Mouse (Mus musculus): Measurements from ENCODE around the gene Mtrf1. TPM values are rescaled to one million over a fixed set of nuclear protein-coding genes. Genes with fewer than 3 reads are reported as not detected.

Mtrf1 gene
- total RNA-seq, 2 experiments from 2014 or later = 6.0 to 6.2 TPM

- TF ChIP-seq CTCF (conservative IDR thresholded peaks at IDR 0.05) = no peak
- Histone ChIP-seq H3K27ac (no peak overlapping the region), H3K4me3 (no peak overlapping the region)
- DNase-seq (ENCODE audit: low spot score in 2 of 2) = no peak
Observed at GRCm38 (mm10) chr14:79460988-79461387, 63.4 kb downstream of the Mtrf1 start.

- H3K4me3 ChIP-seq = no peak overlapping the region
- TF ChIP-seq CTCF (conservative IDR thresholded peaks at IDR 0.05) = peak; percentile 53
- H3K27ac ChIP-seq = no peak overlapping the region
- no peak for DNase-seq (ENCODE audit: low spot score in 2 of 2)
Observed at GRCm38 (mm10) chr14:79465623-79466022, 68.1 kb downstream of the Mtrf1 start.

GRCm38 (mm10) chr14:79467621-79468020 is 70.0 kb downstream of the Mtrf1 start:
- Histone ChIP-seq H3K4me3 (no peak overlapping the region), H3K27ac (peak overlapping the region; percentile 40; the same call in 1 of the 2 replicates)
- peak; percentile 95 for TF ChIP-seq CTCF (conservative IDR thresholded peaks at IDR 0.05)
- DNase-seq (ENCODE audit: low spot score in 2 of 2) = peak; percentile 58 to 64

Other genes starting within 250 kb of the Mtrf1 start
- gene Zfp957, start 150.4 kb upstream of the Mtrf1 start, total RNA-seq (2021) = not detected
- gene Rgcc, start 96.1 kb upstream of the Mtrf1 start, total RNA-seq (2021) = 10 to 100 TPM; 37.1 to 40.7 TPM
- 10 to 100 TPM; 13.5 to 15.2 TPM for gene Naa16, start 7.0 kb upstream of the Mtrf1 start, total RNA-seq (2021)
- gene Kbtbd7, start 28.7 kb downstream of the Mtrf1 start, total RNA-seq (2021) = 10 to 100 TPM; 39.9 to 44.0 TPM
- 1 to 10 TPM in 1 of 2 experiments, under 1 TPM in 1; 0.91 to 1.2 TPM for gene Kbtbd6, start 54.1 kb downstream of the Mtrf1 start, total RNA-seq (2021)
- gene Elf1, start 83.4 kb downstream of the Mtrf1 start, total RNA-seq (2021) = 1 to 10 TPM; 4.6 to 4.8 TPM
- gene Wbp4, start 83.7 kb downstream of the Mtrf1 start, total RNA-seq (2021) = 10 to 100 TPM; 50.4 to 52.8 TPM
- 10 to 100 TPM; 89.7 to 92.1 TPM for gene Sugt1, start 189.9 kb downstream of the Mtrf1 start, total RNA-seq (2021)